Mouse (Mus musculus) gastrocnemius, adult 18-20 months (tissue): Measurements from ENCODE around the gene Tmed3. TPM values are rescaled to one million over a fixed set of nuclear protein-coding genes. Genes with fewer than 3 reads are reported as not detected.

ENCODE experiments used
- DNase-seq: peaks from one replicate; pipeline ENCODE4 v3.0.0; 2021; ENCODE audit warnings: low spot score
- long read RNA-seq, 2 experiments: library from polyadenylated mRNA; stranded (forward); transcript quantifications; one replicate each; pipeline ENCODE4 v2.0.0; 2021
- total RNA-seq, 2 experiments: library from RNA; stranded (reverse); gene quantifications; 2 replicates each; pipeline ENCODE4 v1.2.3; 2021

The Tmed3 gene
- 10 to 100 TPM; 14.2 to 14.4 TPM for total RNA-seq
- long read RNA-seq, experiment 1, transcript Tmed3-201 (3 exons, 1,346 nt): major isoform, 20 of 21 reads
- long read RNA-seq, experiment 1, partial matches to known transcripts: 1 of 21 reads
- long read RNA-seq, experiment 1, other reads (novel, unspliced or antisense): 0 of 21 reads
- long read RNA-seq, experiment 2, transcript Tmed3-201 (3 exons, 1,346 nt): major isoform, 14 of 16 reads
- long read RNA-seq, experiment 2, partial matches to known transcripts: 2 of 16 reads
- long read RNA-seq, experiment 2, other reads (novel, unspliced or antisense): 0 of 16 reads

DNA sequence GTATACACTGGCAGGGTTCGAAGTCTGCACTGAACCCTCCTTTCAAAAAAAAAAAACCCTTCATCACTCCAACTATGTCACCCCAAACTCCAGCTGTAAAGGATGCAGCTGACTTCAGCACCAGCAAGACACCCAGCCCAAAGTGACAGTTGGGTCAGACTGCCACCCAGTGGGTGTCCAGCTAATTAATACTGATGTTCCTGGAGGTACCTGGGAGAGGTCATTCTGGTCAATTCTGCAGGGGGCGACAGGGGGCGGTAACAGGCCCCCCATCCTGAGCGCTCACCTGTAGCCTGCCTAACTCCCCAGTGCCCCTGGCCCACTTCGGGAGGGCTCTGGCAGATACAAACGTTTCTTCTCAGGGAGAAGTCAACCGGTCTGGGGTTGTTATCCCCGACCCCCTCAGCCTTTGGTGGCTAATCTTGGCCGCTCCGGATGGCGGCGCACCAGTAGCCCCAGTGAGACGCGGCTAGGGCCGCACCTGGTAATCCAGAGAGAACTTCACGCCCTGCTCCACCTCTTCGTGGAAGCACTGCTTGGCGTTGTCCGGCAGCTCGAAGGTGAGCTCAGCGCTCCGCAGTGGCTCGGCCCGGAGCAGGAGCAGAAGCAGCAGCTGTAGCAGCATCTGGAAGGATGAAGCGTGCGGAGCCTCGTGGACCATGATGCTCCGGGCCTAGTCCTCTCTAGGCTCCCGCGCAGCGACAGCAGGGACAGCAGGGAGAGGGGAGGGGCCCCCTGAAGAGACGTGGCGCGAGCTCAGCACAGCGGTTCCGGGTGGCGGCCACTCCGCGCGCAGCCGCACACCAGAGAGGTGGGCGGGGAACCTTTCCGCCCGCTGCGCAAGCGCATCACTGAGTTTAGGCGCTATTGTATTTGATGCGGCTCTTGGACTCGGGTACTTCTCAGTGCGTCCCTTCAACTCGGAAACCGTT is at the start of gene Tmed3:
Gene Tmed3, minus strand, starts transcription at position 804 of the 932 bp plus-strand sequence.
- DNase-seq: peak; percentile 89

DNA sequence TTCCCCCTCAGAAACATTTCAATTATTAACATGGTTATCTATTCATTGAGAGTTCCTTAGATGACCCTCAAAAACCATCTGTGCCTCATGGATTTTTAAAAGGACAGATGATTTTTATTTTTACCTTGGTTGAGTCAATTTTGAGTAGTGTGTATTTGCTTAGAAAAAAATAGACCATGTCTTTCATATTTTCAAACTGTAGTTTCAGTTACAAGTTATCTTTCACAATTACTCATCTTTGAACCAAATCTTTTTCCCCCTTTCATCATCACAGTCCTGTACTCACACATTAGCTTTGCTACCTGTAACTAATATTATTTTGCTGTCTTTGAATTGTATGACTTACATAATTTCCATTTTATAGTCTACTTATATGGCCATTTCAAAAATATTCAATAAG is 35.2 kb upstream of the Tmed3 start:
- no peak for DNase-seq

DNA sequence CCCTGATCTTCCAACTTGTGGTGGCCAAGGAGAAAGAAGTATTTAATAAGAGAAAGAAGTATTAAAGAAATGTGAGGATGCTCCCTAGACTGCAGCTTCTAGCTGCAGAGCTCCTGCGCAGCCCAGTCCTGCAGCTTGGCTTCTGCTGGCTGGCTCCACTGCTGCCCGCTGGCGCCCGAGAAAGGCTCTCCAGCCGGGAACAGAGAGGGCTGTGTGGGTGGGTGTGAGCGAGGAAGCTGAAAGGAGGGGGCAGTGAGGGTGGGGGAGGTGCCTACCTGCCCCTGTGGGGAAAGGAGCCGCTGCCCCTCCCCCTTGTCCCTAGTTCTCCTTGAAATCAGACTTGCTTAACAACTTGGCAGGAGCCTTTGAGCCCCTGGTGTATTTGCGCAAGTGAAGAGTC is 33.4 kb upstream of the Tmed3 start, which contains the start of gene Ankrd34c:
Gene Ankrd34c, minus strand, starts transcription at position 181 of the 400 bp plus-strand sequence.
- no peak for DNase-seq

DNA sequence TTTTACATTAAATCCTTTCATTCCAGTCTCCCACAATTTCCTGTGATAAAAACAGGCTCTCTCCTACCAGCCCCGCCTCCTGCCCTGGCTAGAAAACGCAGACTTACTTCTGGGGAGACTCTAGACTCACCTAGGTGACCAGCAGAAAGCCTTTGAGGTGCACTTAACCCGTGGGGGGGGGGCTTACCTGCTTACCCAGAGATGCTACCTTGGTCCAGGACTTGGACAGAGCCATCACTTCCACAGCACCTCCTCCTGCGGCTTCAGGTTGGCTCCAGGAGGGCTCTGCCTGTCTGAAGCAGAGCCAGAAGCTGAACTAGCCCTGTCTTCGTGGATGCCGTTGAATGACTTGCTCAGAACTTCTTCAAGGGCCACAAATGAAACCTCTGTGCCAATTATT is 33.0 kb upstream of the Tmed3 start:
- DNase-seq: no peak

DNA sequence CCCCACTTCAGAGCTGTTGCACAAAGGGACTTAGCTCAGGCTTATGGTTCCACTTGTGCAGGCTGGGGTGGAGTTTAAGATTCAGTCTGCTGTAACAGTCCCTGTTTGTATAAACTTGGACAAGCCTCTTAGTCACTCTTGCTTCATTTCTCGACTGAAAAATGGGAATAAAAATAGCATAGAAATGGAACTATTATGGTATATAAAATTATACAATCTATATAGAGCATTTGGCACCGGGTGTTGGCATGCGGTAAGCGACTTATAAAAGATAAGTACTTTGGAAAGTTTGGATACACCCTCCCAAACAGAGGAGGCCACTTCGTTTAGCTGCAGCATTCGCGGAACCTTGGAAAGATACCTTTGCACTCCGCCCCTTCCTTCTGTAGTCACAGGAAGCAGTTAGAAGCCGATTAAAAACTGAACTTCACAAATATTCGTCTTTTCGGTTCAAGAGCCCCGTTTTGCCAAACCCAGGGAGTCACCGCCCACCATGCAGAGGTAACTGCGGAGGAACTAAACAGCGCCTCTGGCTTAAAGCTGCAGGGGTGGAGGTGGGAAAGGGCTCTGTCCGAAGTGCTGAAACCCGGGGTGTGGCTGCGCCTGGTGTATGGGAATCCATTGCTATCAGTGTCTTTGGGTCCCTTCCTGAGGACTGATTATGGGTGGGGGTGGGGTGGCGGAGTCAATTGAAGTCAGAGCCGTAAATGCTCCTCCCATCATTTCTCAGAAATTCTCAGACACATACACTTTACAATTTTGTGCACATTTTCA is 32.3 kb upstream of the Tmed3 start:
- DNase-seq: no peak

- DNase-seq: peak; percentile 3
Measured at GRCm38 (mm10) chr9:89706906-89707305, 2.0 kb upstream of the Tmed3 start.

GRCm38 (mm10) chr9:89705197-89705533 is 297 bp upstream of the Tmed3 start:
- no peak for DNase-seq

- no peak for DNase-seq
Measured at GRCm38 (mm10) chr9:89700910-89701457, 3.9 kb downstream of the Tmed3 start.

DNA sequence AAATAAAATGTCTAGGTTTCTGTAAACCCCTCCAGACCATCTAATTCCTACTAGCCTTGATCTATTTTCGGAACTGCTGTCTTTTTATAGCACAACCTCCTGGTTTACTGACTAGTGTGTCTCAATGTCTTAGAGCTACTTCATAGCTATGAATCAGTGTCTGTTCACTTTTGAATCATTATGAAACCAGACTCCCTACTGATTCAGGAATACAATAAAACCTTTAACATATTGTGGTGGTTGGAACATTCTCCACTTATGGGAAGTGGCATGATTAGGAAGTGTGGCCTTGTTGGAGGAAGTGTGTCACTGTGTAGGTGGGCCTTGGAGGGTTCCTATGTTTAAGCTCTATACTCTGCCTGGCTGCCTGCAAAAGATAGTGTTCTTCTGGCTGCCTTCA is 9.7 kb downstream of the Tmed3 start:
- DNase-seq: no peak

- no peak for DNase-seq
Measured at GRCm38 (mm10) chr9:89693670-89694069, 11.2 kb downstream of the Tmed3 start.

DNA sequence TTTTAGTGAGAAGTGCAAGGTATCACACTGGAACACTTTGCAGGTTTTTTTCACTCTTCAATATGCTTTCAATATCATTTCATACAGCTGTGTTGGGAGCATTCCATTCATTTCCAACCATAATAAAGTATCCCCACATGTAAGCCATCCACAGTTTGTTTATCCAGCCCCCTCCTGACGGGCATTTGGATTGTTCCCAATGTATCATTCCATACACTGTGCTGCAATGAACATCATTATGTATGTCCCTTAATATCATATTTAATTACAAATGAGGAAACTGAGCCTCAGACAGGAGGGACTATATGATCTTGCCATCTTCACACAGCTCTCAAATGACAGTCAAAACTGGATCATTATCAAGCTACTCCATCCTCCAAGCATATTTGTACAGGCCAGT is 15.7 kb downstream of the Tmed3 start:
- no peak for DNase-seq

GRCm38 (mm10) chr9:89687503-89688226 is 17.2 kb downstream of the Tmed3 start:
- no peak for DNase-seq

GRCm38 (mm10) chr9:89686262-89686661 is 18.6 kb downstream of the Tmed3 start:
- no peak for DNase-seq

GRCm38 (mm10) chr9:89678974-89679373 is 25.9 kb downstream of the Tmed3 start:
- DNase-seq: no peak

- DNase-seq: peak; percentile 59
Measured at GRCm38 (mm10) chr9:89674014-89674618, 30.8 kb downstream of the Tmed3 start.

DNA sequence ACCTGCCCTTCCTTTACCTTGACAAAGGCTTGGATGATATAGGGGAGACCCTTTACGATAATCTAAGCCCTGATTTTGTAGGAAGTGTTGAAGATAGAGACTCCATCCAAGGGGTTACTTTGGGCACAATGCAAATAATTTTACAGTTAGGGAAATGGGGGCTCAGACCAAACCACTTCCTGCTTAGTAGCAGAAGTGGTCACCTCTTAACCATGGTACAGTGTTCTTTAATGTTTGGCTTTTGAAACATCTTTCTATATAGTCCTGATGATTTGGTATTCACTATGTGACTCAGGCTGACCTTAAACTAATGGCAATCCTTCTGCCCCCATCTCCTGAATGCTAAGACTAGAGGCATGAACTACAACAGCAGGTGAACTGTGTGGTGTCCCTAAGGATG is 31.5 kb downstream of the Tmed3 start:
- no peak for DNase-seq

DNA sequence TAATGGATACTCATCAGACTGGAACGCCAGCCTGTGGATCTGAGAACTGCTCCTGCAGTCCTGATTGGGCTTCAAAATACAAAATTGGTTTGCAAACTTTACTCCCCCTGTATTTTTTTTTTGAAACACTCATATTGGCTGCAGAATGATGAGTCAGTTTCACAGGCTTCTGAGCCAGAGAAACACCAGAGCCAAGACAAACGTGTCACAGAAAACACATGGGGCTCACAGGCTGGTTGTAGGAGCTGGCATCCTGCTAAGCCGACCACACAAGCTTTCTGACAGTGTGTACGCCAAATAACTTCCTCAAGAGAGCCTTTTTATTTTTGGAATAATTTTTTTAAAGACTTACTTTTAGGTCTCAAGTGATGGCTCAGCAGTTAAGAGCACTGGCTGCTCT is 35.0 kb downstream of the Tmed3 start:
- DNase-seq: no peak

DNA sequence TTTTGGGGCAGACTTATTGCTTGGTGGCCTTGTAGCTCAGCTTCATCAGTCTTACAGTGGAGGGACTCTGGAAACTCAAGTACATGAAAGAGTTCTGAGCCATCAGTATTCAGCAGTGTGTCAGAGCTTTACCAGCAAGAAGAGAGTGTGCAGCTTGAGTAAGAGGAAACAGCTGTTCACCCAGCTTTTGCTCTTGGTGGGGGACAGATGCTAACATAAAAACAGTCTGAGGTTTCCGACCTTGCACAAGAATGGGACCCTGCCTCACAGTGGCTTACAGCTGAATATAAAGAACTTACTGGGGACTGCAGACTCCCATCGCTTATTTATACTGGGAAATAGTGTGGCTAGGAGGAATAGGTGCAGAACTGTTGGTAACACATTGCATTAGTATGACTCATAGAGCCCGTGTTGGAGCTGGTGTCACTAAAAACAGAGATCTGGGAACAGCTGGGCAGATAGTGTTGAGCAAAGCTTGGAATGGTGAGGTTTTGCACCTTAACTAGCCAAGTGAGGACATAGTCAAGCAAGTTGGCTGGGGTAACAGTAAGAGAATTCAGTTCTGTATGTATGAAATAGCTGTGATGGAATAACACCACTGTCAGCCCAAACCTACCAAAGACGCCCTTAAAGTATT is 37.4 kb downstream of the Tmed3 start:
- no peak for DNase-seq

DNA sequence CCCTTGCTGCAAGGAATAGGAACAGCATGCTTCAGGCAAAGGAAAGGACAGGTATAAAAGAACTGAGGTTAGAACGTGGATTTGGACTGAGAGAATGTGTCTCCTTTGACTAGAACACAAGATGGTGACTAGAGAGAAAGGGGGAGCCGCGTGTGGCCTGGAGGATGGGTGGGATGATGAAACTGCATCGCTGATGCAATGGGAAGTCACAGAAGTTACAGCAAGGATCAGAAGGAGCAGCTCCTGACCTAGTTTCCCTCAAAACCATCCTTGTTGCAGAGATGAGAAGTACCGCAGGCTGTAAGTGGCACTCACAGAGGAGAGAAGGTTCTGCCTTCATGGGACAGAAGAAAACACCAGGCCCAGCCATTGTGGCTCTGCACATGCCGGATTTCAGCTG is 54.0 kb downstream of the Tmed3 start:
- no peak for DNase-seq
